Mouse (Mus musculus) mouse trophoblast stem cell (cell line): ENCODE results near the gene Hapln4.
"Not testable (repeated sequence)": the region's sequence is repeated elsewhere in the genome, so short reads cannot be mapped to it uniquely, and the experiment has no call there.

Source experiments
- in situ Hi-C, 2 experiments: fragments of 300-500 bp; cut with MseI, MboI; formaldehyde crosslinking; loops; 2 replicates in 1 of 2; 3 replicates in 1 of 2; pipeline ENCODE4 v1.15.1; 2025

Gene Hapln4

DNA sequence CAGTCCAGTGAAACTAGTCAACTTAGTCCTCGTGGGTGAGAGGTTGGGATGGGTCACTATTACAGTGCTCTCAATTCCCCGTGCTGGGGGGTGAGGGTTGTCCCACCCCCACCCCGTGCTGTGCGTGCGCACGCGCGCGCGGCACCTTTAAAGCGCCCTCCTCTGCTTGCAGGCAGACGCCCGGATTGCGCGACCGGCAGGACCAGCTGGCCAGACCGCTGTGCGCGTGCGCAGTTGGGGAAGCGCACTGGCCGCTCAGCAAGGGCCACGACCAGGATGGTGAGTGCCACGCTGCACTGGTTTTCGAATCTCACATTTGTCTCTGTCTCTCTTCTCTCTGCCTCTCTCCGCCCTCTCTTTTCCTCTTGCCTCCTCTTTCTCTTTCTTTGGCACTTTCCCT lies at the start of gene Hapln4:
TSS of gene Hapln4 (plus strand) at position 173 of the 400 bp plus-strand sequence.
- in situ Hi-C loops = no loop called here

DNA sequence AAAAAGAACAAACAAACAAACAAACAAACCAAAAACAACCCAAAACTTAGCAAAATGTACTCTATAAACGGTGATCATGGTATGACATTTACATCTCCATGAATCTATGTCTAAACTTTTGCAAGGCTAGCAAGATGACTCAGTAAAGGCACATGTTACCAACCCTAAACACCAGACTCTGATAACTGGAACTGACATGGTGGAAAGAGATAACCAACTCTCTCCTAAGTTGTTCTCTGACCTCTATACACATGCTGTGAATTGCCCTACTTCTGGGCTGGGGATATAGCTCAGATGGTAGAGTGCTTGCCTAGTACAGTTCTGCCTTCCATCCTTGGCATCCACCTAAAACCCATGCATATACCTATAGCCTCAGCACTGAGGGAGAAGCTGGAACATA lies 45.3 kb upstream of the Hapln4 start:
- in situ Hi-C loops = no loop called here

DNA sequence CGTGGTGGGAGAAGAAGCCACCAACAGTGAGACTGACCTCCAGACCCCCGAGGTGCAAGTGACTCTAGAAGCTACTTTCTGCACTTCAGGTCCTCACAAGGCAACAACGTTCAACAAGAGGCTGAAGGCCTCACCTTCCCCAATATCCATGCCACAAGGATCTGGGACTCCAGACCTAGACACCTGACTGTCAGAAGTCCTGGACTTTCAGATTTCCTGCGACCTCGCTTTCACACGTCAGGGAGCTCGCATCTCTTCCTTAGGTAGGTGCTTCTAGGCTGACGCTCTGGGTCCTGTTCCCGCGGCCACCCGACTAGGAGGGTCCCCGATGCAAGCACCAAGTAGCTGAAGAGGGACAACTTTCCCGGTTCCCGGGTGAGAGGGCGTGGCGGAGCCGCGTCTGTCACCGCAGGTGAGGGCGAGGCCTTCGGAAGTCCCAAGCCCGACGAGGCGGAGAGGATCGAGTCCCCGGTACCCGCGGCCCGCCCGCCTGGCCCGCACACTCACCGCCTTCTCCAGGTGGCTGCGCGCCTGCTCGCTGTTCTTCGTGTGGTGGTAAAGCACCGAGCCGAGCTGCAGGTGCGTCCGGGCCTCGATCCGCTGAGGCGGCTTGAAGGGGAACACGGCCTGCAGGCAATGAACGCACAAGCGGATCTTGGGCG lies 41.2 kb upstream of the Hapln4 start:
- in situ Hi-C loops = no loop called here

DNA sequence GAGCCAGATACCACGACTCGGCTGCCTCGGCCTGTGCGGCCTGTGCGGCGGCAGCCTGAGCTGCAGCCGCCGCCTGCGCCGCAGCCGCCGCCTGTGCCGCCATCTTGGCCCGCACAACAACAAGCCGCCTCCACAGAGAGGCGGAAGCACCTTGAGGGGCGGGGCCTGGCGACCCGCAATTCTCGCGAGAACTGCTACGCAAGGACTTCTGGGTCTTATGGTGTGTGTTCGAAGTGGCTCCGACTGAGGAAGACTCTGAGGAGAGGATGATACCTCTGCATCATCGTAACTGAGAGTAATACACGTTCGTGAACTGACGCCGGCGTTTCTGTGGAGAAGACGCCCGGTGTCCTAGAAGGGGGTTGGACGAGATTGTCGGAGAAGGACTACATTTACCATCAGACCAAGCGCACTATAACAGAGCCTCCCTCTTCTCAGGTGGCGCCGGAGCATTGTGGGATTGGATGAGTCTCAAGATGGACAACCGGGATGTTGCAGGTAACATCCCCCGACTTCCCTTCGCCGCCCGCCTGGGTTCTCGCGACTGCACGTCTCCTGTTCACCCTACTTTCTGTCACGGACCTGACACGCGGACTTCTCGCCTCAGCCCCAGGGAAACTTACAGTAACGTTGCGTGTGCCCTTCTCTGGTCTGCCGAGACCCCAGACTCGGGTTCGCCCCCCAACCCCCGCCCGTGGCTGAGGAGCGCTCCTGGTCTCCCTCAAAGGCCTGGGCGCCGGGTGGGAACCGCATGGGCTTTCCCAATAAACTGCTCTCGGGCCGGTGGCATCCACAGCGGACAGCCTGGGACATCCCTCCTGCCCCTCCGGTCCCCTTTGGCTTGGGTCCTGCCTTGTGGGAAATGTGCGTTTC lies 40.4 kb upstream of the Hapln4 start, which contains the start of the genes Mau2 and Sugp1:
TSS of gene Mau2 (minus strand) at position 152 of the 873 bp plus-strand sequence.
TSS of gene Sugp1 (plus strand) at position 231 of the 873 bp plus-strand sequence.
- in situ Hi-C loops = no loop called here

DNA sequence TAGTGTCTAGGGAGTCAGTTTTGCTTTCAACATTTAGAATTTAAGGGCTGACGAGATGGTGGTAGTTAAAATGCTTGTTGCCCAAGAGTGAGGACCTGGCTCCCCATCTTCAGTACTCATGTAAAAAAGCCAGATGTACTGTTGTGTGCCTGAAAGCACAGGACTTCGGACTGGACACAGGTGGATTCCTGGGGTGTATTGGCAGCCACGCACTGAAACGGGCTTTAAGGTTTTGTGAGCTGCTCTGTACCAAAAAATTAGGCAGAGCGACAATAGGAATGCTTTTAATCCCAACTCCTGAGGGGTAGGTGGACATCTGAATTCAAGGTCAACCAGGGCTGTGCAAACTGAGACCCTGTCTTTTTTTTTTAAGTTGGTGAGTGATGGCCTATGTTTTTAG lies 39.3 kb upstream of the Hapln4 start:
- in situ Hi-C loops = no loop called here

DNA sequence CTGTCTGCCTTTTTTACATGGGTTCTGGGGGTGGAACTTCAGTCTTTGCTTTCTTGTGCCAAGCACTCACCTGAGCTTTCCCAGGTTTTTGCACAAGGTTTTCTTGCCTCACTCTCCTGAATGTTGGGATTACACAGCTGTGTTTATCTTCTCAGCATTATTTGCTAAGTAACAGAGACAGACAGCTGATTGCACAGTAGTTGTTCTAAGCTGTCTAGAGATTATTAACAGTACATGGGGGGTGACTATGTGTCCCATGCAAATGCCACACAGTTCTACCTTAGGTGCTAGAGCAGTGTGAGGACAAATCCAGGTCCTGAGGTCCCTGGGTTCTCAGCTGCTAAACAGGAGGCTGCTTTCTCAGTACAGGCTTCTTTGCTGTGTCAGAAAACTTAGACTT lies 33.6 kb upstream of the Hapln4 start:
- in situ Hi-C loops = no loop called here

DNA sequence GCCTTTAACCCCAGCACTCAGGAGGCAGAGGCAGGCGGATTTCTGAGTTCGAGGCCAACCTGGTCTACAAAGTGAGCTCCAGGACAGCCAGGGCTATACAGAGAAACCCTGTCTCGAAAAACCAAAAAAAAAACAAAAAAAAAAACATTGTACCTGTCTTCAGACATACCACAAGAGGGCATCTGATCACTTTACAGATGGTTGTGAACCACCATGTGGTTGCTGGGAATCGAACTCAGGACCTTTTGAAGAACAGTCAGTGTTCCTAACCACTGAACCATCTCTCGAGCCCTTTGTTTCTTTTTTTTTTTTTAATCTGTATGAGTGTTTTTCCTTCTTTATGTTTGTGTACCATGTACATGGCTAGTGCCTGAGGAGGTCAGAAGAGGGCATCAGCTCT lies 32.8 kb upstream of the Hapln4 start:
- in situ Hi-C loops = not testable (repeated sequence)

DNA sequence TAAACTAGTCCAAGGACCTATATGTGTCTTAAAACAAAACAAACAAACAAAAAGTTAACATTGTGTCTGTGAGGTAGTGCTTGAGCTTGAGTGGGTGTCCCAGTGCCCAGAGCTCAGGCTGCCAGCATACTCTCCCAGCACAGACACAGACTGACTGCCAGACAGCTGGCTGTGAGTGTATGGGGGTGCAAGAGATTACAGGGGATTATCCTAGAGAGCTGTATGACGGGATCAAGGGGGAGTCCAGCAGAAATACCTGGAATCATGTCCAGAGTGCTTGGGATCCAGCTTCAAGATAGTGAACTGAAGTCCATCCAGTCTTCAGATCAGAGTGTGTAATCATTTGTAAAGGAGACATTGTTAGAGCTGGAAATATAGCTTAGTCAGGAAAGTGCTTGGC lies 25.5 kb upstream of the Hapln4 start:
- in situ Hi-C loops = no loop called here

DNA sequence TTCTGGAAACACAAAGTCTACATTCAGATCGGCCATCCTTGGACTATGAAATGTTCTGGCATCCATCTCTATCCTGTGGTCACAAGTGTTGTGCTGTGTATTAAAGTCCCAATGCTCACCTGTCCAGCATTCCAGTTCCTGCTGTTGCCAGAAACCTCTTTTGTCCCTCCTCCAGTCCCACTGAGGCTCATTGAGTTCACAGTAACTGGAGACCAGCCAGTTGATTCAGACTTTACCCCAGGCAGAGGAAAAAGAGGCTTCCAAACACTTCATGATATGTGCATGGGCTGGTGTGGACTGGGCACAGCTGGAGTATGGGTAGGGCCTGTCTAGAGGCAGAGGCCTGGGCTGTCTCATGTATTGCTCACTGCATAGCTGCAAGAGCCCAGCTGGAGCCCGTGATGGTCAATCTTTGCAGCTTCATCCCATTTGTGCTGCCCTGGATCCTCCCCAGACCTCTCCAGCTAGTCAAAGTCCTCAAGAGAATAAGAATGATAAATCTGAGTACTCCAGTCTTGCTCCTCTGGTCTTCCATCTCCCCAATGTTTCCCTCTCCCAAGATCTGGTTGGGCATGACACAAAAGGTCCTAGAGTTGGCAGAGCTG lies 11.3 kb upstream of the Hapln4 start:
- in situ Hi-C loops = no loop called here

DNA sequence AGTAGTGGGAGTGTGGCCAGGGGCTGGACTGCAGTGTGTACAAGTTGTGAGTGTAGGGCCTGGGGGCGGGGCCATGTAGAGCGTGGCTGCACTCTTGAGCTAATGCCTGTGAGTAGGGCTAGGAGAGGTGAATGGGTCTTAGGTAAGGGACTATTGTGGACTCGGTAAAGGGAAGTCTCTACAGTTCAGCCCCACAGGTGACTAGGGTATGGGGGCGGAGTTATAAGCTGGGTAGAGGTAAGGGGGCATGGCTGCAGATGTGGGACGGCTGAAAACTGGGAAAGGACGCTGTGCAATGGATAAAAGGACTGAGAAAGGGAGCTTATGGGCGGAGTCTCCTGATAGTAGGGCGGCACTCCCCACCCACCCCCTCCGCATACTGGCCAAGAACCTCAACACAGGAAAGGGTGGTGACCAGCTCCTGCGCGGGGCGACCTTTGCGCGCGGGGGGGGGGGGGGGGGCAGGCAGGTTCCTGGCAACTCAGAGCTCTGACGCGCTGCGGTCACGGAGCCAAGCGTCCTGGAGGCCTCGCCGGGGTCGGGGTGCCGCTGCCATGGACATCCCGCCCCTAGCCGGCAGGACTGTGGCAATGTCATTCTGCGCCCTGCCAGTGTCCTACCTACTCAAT lies 10.7 kb upstream of the Hapln4 start, which contains the start of gene Tm6sf2:
TSS of gene Tm6sf2 (plus strand) at position 484 of the 629 bp plus-strand sequence.
- in situ Hi-C loops = no loop called here

DNA sequence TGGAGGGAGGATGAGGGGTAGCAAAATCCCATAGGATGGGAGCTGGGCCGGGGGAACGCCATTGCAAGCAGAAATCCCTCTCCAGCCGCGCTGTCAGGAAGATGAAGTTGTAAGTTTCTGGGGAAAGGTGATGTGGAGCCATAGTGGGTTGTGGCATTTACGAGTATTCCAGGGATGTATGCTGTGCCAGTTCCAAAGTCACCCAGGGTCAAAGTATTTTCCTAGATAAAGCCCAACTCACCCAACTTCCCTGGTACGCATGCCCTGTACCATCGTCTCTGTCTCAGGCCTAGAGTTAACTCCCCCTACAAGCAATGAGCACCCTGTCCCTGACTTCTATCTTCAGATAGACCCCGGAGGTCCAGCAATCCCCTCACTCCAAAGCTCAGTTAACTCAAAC lies 10.1 kb upstream of the Hapln4 start:
- in situ Hi-C loops = no loop called here

DNA sequence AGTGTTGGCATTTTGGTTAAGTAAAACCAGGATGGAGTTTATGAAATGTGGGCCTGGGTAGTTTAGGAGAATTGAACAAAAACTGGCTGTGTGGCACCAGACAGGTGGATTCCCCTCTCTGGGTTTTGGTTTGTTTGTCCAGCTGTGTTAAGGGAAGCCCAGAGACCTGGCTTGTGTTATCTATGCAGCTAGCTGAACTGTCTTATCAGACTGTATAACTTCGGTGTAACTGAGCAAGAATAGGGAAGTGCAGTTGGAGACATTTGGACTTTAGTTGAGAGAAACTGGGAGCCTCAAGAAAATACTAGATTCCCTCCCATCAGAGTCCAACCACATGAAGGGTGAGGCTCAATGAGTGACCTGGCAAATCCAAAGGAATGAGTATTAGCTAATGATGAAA lies 9.6 kb upstream of the Hapln4 start:
- in situ Hi-C loops = no loop called here

DNA sequence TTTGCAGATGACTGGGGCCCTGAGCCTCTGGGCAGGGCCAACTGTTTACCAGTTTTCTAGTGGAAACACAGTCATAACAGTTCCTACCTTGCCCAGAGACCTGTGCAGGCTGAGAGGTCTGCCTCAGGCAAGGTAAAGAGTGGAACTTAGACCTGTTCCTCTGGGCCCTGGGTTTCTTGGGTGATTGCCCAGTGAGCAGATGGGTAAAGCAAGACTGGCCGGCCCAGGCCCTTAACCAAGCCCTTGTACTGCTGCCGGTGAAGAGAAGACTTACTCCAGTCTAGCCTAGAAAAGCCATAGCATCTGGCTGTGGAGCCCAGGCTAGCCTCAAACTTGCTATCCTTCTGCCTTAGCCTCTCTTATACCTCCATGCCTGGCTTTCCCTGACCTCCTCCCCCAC lies 1.3 kb upstream of the Hapln4 start:
- in situ Hi-C loops = no loop called here

DNA sequence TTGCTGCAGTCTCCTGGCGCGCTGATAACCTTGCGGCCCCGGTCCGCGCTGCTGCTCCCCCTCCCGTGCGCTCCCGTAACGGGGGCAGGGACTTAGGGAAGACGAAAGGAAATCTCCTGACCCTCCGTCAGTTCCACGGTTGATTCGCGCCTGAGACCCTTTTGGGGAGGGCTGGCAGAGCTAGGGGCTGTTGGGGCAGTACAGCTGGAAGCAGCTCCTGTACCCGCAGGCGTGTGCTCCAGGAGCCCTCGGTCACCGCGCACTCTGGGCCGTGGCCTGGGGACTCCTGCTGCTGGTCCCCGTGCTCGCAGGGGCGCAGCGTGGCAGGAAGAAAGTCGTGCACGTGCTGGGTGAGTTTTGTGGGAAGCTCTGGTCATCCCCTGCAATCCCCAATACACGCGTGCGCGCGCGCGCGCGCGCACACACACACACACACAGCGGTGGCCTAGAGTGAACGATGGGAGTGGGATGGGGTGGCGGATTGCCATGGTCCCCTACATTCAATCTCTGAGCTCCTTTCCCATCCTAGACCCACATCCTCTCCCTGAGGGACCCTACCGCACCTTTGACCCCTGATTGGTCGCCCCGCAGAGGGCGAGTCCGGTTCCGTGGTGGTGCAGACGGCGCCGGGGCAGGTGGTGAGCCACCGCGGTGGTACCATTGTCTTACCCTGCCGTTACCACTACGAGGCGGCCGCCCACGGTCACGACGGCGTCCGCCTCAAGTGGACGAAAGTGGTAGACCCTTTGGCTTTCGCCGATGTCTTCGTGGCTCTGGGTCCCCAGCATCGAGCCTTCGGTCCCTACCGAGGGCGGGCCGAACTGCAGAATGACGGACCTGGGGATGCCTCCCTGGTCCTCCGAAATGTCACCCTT lies 1.2 kb downstream of the Hapln4 start:
- in situ Hi-C loops = no loop called here

DNA sequence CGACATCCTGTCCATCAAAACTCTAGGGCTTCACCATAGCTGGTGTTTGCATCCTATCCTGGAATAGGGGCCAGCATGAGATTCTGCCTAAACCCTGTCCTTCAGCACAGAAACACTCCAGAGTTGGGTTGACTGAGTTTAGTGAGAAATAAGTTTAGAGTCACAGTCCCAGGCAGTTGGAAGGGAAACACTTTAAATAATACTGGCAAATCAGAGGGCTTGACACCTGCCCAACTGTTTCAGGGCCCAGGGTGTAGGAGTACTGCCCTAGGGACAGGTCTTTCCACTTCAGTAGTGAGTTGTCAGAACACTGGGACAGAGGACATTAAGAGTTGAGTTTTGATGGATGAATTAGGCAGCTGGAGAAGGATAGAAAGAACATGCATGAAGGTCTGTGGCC lies 2.9 kb downstream of the Hapln4 start:
- in situ Hi-C loops = no loop called here

DNA sequence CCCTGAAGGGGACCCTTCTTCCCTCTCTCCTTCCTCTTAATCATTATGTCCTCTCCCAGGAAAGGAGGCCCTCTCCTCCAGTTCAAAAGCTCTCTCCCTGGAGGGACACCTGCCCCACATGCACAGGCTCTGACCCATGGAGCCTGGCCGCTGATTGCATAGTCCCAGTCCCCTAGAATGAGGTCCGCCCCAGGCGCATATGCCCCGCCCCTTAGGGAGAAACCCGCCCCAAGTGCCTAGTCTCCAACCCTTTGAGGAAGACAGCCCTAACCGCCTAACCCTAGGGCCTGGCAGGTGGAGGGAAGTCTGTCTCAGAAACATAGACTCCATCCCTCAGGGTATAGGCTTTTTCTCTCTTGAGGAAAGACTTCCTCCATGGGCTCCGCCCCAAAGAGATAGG lies 4.0 kb downstream of the Hapln4 start:
- in situ Hi-C loops = no loop called here

DNA sequence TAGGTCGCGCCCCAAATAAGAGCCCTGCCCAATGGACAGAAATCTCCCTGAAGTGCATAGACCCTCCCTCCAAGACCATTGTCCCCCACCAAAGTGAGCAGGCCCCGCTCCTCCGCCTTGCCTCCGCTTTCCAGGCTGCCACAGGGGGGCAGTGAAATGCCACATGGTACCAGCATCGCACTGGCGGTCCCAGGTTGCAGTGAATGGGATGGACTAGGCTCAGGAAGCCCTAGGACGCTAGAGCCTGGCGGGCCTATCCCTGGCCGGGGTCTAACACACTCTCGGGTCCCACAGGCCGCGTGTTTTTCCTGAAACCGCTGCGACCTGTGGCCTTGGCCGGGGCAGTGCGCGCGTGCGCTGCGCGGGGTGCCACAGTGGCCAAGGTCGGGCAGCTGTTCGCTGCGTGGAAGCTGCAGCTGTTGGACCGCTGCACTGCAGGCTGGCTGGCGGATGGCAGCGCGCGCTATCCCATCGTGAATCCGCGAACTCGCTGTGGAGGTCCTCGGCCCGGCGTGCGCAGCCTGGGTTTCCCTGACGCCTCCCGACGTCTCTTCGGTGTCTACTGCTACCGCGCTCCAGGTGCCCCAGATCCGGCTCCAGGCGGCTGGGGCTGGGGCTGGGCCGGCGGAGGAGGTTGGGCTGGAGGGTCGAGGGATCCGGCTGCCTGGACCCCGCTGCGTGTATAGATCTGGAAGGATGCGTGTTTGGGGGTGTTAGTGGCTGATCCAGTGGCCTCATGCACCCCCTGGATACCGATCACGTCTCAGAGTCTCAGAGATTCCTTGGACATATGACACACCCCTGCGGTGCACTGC lies 4.8 kb downstream of the Hapln4 start:
- in situ Hi-C loops = no loop called here

DNA sequence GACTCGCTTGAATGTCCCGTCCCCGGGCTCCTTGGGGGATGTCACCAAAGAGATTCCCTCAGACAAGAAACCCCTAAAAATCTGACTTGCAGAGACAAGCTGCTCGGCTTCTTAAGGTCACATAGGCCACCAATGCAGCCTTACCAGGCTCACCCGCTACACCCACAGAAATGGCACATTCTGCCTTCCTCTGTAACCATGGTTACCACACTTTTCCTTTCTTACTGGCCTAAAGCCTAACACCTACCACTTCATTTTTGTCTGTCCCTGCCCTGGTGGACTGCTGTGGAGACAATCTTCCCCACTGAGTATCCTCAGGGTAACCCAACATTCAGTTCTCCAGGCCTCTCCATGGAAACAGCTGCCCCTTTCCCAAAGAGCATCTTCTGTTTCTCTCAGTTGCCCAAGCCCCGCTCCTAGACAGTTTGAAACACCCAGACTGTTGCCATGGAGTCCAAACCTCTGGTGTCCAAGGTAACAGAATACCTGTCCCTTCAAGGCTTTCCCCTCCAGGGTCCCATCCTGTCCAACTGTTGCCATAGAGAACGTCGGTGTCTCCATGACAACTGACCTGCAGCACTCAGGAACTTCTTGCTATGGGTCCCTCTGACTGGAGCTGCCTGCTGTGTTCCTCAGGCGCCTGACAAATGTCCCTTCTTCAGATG lies 6.2 kb downstream of the Hapln4 start:
- in situ Hi-C loops = no loop called here

DNA sequence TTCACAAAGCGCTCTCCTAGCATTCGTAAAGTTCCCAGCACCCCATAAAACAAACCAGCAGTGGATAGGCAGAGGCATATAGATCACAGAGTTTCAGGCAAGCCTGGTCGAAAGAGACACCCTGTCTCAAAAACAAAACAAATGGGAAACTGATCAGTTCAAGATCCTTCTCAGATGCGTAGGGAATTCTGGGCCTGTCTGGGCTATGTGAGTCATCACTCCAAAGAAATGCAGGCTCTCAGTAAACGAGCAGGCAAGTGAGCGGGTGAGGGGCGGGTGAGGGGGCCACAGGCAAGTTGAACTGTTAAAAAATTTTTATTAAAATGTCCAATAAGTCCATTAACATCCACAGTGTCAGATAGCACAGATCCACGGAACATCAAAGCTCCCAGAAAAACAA lies 9.5 kb downstream of the Hapln4 start:
- in situ Hi-C loops = no loop called here

DNA sequence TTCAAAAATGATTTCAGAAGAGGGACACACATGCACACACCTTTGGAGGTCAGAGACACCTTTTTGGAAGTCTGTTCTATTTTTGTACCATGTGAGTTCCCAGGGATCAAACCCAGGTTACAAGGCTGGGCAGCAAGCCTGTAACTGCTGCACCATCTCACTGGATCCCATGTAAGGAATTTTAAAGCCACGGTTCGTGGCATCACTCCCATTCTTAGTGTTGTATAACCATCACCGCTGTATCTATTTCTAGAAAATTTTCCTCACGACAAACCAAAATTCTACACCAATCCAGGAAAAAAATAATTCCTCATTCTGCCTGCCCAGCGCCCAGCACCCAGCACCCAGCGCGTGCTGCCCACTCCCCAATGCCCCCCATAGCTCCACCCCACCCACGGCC lies 16.0 kb downstream of the Hapln4 start:
- in situ Hi-C loops = no loop called here
